Mouse (Mus musculus): ENCODE results near the gene D11Wsu47e. TPM values are rescaled to one million over a fixed set of nuclear protein-coding genes. Genes with fewer than 3 reads are reported as not detected.

The D11Wsu47e gene
- total RNA-seq, 2 experiments from 2014 or later, result 11.3 to 16.7 TPM

DNA sequence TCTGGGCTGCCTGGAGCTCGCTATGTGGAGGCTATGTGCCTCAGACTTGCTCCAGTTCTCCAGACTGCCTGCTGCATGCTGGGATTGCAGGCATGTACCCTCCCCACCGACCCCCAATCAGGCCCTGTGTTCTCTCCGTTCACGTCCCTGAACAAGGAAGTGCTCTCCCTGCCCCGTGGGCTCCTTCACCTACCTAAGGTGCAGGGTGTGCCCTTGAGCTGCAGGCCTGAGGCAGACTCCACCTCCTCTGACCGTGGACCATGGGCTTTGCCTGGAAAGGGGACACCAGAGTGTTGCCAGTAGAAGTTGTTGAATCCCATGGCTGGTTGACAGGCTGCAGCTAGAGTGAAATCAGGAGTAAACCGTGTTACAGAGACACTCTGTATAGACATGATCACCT, 15.4 kb downstream of the D11Wsu47e start:
- no peak for DNase-seq (ENCODE audit: low spot score in 2 of 2)

DNA sequence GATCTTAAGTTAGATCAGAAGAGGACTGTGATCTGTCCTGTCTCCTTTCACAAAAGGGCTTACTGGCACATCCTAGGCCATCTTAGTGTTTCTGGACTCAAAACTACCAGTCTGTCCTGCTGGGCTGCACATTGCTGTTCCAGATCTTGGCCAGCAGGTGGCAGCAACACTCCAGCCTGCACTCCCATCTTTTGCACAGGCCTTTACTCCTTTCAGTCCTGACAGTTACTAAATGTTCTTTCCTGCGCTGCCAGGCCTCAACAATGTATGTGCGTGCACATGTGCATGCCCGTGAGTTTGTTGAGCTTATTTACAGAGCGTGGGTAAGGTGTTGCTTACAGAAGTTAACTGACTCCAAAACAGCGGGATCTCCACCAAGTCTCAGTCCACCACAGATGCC, 19.5 kb downstream of the D11Wsu47e start:
- DNase-seq (ENCODE audit: low spot score in 2 of 2), result peak; percentile 57 to 67

DNA sequence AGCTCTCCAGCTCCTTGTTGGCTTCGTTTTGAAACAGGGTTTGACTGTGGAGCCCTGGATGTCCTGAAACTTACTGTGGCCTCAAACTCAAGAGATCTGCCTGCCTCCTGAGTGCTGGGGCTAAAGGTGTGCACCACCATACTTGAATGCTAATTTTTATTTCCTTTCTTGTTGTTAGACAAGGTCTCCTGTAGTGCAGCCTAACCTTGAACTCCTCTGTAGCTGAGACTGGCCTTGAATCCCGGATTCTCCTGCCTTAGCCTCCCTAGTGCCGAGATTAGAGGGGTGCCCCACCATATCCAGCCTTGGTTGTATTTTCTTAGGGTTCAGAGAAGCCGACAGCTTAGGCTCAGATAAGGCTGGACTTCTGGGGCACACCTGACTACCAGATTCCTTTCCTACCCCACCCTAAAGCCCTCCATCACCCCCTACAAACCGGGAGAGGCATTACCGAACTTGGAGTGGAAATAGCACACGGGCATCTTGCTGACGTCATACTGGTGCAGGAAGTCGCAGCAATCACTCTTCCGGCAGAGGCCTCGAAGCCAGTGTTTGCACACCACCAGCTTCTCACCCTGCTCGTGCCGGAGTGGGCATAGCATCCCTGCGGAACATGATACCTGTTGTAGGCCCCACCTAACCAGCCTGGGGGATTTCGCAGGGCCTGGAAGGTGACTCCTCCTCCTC, 21.9 kb downstream of the D11Wsu47e start:
- DNase-seq (ENCODE audit: low spot score in 2 of 2), result no peak

DNA sequence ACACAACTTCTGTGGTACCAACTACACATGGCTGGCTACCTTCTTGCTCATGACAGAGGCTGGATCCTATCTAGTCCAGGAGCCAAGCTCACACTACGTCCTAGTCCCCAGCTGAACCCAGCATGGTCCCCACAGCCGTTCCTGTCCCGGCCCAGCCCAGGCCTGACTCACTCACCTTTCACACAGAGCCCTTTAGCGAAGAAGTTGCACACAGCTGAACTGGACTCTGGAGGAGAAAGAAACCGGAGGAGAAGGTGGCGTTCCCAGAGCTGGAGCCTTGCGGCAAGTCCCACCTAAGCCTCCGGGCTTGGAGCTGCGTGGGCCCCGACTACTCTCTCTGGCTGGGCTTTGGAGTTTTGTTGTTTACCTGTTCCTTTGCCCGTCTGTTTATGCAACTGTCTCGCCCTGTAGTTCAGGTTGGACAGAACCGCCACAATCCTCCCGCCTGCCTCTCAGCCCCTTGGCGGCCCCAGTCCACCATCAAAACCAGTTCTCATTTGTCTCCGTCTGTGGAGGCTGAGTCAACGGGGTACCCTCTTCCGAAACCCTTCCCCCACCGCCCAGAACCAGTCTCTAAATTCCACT, 24.5 kb downstream of the D11Wsu47e start:
- DNase-seq (ENCODE audit: low spot score in 2 of 2), result no peak

DNA sequence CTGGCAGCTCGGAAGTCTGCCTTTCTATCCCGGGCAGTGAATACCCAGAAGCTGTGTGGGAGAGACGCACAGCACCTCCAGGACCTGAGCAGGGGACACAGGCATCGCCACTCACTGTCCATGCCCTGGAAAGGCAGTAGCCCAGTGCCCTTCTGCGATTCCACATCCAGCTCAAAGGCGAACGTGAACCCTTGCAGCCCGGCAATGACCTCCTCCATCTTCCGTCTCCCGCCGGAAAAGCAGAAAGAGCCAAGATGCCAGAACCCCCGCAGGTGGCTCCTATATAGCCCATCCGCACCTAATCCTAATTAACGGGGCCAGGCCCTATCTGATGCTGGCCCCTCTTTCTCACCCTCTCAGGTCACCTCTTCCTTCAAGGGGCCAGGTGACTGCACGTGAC, 25.1 kb downstream of the D11Wsu47e start:
- DNase-seq (ENCODE audit: low spot score in 2 of 2), result no peak

DNA sequence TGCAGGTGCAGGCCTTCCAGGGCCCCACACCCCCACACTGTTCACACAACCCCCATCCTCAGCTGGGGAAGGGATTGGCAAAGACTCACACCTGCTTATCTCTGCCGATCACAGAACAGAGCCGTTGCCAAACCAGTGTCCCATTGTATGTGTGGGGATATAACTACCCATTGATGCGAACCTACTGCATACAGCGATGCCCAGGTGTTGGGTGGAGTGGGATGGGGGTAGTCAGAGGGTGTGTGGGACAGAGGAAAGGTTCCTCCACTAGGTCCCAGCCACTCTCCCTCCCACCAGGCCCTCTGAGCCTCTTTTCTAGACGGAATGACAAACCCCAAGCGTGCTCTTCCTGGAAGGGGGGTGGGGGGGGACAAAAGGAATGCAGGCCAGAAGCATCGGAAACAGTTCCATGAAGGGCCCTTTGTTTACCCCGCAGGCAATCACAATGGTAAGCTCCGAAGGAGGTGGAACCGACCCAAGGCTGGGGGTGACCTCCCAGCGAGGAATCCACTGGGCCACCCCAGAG, 25.6 kb downstream of the D11Wsu47e start, which contains the start of gene Cpsf4l:
TSS of gene Cpsf4l (minus strand) at position 287 of the 526 bp plus-strand sequence.
- DNase-seq (ENCODE audit: low spot score in 2 of 2), result no peak

DNA sequence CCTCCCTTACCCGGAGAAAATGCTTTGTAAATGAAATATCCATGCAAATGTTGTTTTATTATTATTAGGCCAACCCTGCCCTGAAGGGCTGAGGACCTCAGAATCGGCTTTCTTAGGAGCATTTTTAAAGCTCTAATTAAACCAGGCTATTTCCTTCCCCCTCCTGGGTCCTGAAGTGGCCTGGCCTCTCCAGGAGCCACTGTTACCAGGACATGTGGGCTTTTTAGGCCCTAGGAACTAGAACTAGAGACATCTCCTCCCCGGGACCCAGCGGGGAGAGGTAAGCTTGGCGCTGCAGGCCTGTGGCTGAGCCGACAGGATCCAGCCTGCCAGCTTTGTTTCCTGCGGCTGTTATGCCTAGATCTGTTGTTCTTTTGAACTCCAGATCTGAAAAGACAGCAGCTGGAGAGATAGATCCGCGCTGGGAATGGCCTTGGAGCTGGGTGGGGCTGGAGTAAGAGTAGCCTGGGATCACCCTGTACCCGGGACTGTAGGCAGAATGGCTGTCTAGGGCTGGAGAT, 26.1 kb downstream of the D11Wsu47e start:
- no peak for DNase-seq (ENCODE audit: low spot score in 2 of 2)

DNA sequence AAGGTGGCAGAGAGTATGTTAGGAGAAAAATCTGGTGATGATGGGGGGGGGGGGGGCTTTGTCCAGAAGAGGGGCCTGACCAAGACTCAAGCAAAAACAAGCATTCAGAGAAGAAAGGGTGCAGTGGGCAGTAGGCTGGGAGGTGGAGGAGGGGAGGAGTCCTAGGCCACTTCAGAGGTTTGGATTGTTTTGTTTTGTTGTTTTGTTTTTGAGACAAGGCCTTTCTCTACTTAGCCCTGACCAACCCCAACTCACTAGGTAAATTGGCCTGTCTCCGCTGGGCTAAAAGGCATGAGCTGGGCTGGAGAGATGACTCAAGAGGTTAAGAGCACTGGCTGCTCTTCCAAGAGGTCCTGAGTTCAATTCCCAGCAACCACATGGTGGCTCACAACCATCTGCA, 26.8 kb downstream of the D11Wsu47e start:
- DNase-seq (ENCODE audit: low spot score in 2 of 2), result no peak

DNA sequence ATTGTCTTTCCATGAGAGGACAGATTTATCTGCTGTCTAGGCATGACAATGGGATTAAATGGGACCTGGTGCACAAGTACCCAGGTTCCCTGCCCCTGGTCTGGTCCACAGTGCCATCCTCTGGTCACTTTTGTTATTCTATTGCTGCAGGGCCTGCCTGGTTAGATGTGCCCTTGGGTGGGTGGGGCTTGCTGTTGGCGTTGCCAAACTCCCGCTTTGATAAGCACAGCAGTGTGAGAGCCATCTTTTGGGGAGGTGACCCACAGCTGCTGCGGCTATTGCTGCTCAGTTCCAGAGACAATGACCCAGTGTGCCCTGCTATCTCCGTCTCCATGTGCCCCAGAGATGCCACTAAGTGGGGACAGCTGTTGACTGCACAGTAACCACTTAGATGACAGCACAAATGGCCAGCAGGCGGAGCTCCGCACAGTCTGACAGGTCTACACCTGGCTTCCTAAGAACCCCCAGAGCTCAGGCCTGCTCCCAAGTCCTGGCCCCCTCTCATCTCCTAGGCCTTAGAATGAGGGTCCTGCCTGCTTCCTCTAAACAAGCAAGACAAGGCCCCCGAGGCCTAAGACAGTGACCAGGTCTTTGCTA, 31.0 kb downstream of the D11Wsu47e start:
- no peak for DNase-seq (ENCODE audit: low spot score in 2 of 2)

DNA sequence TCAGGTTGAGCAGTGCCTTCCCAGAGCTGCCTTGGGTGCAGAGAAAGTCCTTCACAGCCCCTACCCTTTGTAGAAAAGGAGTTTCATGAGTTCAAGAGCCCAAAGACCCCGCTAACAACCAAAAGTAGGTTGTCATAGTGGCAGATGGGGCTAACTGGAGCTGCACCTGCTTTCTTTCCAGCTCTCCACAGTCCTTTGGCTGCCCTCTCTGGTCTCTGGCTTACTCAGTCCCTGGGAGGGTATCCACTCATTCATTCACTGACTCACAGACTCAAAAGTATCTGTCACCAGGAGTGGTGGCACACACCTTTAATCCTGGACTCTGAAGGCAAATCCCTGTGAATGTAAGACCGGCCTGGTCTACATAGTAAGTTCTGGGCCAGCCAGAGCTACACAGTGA, 31.9 kb downstream of the D11Wsu47e start:
- no peak for DNase-seq (ENCODE audit: low spot score in 2 of 2)

DNA sequence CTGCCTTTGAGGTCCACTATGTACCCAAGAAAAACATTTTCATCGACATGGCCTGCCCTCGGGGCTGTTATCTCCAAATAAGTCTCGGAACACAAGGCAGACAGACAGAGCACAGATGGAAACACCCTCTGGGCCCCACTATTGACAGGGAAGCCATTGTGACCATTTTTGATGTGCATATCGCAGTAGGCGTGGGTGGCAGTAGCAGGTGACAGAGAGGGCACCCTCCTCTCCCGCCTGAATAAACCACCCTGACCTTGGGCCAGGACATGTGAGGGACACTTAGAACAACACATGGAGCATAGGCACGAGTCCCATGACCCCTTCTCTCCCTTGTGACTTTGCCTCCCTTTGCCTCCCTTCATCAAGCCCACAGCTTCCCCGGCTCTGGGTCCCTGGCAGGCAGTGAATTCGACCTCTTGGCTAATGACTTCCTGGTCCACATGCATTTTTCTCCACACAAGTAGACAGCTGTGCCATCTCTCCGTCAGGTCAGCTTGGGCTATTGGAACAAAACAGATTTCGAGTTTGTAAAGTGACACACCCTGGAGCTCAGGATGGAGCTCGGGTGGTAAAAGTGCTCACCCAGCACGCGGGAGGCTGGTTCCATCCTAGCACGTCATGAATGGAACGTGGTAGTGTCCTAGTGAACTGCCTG, 33.7 kb downstream of the D11Wsu47e start:
- no peak for DNase-seq (ENCODE audit: low spot score in 2 of 2)

DNA sequence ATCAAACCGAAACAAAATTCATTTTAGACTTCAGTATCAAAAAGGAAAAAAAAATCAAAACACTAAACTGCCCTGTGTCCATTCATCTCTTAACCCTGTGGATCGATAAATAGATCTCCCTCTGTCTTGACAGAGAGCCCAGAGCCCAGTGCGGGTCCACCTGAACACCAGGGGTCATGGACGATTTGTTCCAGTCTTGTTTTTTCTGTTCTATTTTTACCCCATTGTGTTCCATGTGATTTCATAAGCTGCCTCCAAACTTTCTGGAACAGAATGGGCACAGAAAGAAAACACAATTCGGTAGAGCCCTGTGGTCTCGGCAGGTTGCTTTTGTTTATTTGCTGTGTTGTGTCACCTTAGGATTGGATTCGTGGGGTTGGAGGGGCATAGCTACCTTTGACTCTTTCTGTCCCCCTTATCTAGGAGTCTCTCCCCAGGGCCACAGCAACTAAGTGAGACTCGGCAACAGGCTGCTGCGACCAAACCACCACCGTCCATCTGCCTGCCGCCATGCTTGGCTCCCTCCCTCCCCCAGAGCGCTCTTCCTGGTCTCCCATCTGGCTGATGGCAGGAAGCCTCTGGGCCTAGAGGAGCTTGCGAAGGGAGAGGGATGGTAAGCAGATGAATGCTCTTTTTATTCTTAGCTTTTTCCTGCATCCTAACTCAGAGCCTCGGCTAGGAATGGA, 38.3 kb downstream of the D11Wsu47e start:
- DNase-seq (ENCODE audit: low spot score in 2 of 2), result no peak

DNA sequence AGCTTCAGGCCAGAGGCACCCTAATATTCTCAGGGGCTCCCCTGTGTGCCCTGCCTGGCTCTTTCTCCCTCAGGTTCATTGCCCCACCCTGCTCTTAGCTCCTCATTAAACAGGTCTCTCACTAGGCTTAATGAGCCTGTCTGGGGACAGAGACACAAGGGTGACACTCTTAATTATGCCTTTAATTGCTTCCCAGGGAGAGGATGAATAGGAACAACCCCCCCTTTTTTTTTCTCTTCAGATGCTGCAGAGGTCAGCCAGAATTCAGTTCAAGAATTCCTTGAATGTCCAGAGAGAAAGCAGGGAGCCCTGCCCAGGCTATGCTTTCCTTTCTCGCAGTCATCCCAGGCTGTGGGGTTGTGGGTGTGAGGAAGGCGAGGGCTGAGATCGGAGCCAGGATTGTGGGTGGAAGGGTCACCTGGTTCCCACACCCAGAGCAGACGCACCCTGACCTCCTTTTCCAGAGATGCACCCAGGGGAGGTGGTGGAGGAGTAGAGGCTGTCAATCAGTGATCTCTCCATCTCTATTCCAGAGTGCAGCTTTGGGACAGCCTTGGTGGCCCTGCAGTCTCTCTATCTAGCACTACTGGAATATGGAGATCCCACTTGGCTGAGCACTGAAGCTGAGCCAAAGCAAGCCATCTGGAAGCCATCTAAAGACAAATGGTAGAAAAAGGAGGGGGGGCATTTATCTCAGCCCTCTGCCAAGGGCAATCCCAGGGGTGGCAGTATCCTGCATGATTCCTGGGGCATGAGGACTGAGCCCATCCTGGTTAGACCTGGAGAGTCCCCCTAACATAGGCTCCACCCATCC, 41.2 kb downstream of the D11Wsu47e start:
- DNase-seq (ENCODE audit: low spot score in 2 of 2), result peak in 1 of 2 experiments; percentile 59

DNA sequence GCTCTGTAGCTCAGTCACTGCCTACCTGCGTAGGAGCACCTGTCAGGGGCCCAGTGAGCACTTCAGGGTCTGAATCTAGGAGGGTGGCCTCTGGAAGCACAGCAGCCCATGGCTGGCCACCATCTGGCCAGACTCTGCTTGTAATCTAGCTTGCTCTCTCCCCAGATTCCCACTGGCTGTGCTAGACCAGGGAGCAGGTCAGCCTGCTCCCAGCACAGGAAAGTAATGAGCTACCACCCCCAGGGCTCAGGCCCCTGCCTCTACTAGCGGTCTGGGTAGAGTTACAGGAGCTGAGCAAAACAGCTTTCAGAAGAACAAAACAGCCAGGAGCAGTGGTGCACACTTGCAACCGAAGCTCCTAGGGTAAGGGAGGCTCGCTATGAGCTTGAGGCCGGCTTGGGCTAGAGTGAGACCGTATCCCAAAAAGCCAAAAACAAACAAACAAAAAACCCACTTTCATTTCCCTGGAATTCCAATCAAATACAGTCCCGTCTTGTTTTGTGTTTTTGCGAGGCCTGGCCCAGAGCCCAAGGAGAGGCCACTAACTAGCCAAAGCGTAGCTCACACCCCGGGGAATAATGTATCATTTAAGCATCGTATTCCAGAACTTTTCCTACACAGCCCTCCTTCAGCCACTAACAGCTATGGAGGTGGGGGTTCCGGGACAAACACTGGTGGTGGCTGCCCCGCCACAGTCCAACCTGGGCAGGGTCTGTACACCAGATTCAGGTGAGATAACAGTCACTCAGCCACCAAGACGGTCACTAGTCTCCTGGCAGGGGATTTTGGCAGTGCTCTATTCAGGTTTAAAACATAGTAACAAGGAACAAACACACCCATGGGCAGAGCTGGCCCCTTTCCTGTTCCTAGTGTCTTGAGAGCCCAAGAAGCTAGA, 43.0 kb downstream of the D11Wsu47e start:
- DNase-seq (ENCODE audit: low spot score in 2 of 2), result peak in 1 of 2 experiments; percentile 49

DNA sequence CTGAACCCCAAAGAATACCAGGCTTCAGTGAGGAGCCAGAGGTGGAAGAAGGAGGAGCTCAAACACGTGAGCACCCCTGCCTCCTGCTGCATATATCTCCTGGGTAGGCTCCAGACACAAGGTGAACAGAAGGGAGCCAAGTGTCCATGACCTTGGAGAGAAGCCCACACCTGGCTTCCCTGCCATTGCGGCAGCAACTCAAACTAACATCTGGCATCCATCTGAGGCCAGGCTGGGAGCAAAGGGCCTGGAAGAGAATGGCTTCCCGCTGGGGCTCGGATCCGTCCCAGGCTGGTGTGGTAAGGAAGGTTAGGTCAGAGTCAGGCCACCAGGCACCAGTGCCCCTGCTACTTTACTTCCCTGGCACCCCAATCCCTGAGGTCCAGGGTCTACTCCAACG, 43.8 kb downstream of the D11Wsu47e start:
- no peak for DNase-seq (ENCODE audit: low spot score in 2 of 2)

DNA sequence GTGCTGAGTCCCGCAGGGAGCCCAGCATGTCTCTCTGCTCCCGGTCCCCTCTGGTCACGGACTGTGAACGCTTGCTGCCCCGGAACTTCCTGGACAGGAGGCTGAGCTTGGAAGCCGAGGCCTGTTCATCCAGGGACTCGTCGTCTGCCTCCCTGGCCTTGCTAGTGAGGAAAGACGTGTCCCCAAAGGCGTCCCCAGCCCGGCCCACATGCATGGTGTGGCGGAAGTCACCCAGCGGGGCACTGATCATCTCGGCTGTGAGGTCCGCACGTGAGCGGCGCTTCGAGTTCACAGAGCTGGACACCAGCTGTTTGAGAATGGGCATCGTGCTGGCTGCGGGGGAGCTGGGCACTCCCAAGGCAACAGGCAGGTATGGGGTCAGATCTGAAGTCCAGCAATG, 45.0 kb downstream of the D11Wsu47e start:
- DNase-seq (ENCODE audit: low spot score in 2 of 2), result no peak

DNA sequence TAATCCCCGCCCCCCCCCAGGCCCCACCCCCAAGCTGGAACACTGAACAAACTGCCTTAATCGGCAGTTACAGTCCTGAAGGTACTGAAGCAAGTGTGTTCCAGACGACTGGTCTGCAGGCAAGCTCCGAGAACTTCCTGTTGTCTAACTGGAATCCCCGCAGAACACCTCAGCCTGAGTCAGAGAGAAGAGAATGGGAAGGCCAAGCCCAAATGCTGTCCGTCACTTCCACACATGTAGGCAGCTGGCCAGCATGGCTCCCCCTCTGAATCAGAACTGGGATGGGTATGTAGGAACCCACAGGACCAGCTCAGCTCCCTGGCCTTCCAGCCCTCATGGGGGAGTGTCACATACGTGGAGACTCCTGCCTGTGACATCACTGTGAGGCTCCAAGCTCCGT, 45.7 kb downstream of the D11Wsu47e start:
- DNase-seq (ENCODE audit: low spot score in 2 of 2), result no peak

DNA sequence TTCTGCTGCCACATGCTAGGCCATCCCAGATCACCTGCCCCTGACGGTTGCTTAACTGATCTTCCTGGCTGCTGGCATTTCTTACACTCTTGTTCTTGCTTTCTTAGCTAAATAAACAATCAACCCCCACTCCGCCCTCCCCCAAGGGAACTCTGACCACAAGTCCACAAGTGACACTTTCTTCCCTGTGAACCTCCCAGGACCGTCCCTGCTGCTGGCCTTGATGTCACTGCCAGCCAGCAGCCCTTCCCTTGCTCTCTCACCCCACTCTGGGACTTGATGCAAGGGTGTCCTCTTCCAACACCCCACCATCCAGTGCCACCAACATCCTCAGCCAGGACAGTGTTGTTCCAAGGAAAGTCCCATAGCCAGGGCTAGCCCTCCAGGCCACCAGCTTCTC, 46.7 kb downstream of the D11Wsu47e start:
- DNase-seq (ENCODE audit: low spot score in 2 of 2), result no peak

DNA sequence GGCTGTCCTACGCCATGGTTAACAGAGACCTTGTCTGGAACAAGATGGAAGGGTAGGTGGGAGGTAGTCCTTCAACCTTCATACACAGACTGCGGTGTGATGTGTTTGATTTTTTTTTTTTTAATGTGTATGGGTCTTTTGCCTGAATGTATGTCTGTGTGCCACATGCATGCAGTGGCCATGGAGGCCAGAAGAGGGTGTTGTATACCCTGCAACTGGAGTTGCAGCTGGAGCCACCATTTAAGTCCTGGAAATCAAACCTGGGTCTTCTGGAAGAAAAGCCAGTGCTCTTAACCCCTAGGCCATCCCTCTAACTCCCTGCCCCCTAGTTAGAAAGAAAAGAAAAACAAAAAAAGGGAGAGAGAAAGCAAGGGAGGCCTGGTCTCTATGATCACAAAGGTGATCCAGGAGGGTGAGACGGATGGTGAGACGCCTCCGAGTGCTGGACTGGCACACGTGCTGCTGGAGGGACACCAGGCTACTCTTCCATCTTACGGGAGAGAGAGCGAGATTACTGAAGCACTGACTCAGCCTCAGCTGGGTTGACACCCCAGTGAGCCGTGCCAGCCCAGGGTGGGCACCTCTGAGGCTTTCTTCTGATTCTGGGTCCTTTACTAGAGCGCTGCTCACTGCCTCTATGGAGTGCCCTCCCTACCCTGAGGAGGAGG, 47.9 kb downstream of the D11Wsu47e start:
- no peak for DNase-seq (ENCODE audit: low spot score in 2 of 2)
